Mouse (Mus musculus): Measurements from ENCODE around the gene A4gnt. TPM values are rescaled to one million over a fixed set of nuclear protein-coding genes. Genes with fewer than 3 reads are reported as not detected.

The A4gnt gene
- not detected in 2 replicates for polyA plus RNA-seq (2014; fragmentation: Nextera tagmentation; extraction: Ambion mirVana)

DNA sequence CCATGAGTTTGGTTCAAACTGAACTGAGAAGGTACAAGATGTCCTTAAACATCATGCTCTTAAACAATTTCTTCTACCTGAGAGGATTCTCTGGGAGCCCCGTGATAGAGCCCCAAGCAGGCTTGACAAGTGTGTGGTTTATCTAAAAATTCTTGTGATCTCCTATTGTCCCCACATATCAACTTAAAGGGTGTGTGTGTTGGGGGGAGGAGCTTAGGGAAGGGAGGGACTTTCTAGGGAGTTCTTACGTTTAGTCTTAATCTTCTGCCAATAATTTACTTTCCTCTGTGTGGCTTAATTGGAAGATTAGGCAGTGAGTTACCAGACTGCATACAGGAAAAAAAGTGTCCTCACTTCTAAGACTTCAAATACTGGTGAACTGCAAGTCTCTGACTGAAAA, at the start of gene A4gnt:
TSS of gene A4gnt (plus strand) at position 301 of the 400 bp plus-strand sequence.
- Histone ChIP-seq H3K4me2 (replicated peaks; ENCODE audit: low read depth, low read length) (no peak within 1 kb of the TSS), H3K9me3 (ENCODE audit: control insufficient read depth, low read length) (no peaks in the 10 kb centered on the region), H3K36me3 (ENCODE audit: control insufficient read depth, insufficient read depth, low read length) (no peaks in the 10 kb centered on the region), H3K27ac (ENCODE audit: low read depth, low read length) (no peak within 1 kb of the TSS), H3K4me1 (replicated peaks; ENCODE audit: control insufficient read depth, insufficient read depth, low read length) (no peaks in the 10 kb centered on the region), H3K27me3 (ENCODE audit: control insufficient read depth, insufficient read depth, low read length) (no peaks in the 10 kb centered on the region), H3K4me3 (ENCODE audit: low read depth, low read length) (no peak within 1 kb of the TSS), H3K9ac (ENCODE audit: low read depth, low read length) (no peak within 1 kb of the TSS)
- DNase-seq (ENCODE audit: low spot score) (no peak), ATAC-seq (ENCODE audit: low FRiP score) (no peak)
- 66% methylated on average over 2 of the region's 2 CpGs for WGBS

- WGBS = 31% methylated on average over 11 of the region's 11 CpGs
- no peak overlapping the region for H3K4me2 ChIP-seq (replicated peaks; ENCODE audit: low read depth, low read length)
- ATAC-seq (ENCODE audit: low FRiP score) (no peak), DNase-seq (ENCODE audit: low spot score) (peak; percentile 36)
- no peak overlapping the region for H3K27ac ChIP-seq (ENCODE audit: low read depth, low read length)
- no peaks in the 10 kb centered on the region for H3K27me3 ChIP-seq (ENCODE audit: control insufficient read depth, insufficient read depth, low read length)
- no peaks in the 10 kb centered on the region for H3K36me3 ChIP-seq (ENCODE audit: control insufficient read depth, insufficient read depth, low read length)
- no peaks in the 10 kb centered on the region for H3K4me1 ChIP-seq (replicated peaks; ENCODE audit: control insufficient read depth, insufficient read depth, low read length)
- H3K4me3 ChIP-seq (ENCODE audit: low read depth, low read length) = no peak overlapping the region
- H3K9ac ChIP-seq (ENCODE audit: low read depth, low read length) = no peak overlapping the region
- H3K9me3 ChIP-seq (ENCODE audit: control insufficient read depth, low read length) = no peaks in the 10 kb centered on the region
Observed at GRCm38 (mm10) chr9:99563714-99564113, 48.6 kb upstream of the A4gnt start.

GRCm38 (mm10) chr9:99568023-99568346, 44.3 kb upstream of the A4gnt start:
- no peaks in the 10 kb centered on the region for H3K36me3 ChIP-seq (ENCODE audit: control insufficient read depth, insufficient read depth, low read length)
- ATAC-seq (ENCODE audit: low FRiP score) (peak; percentile 72; the same call in 1 of the 2 replicates), DNase-seq (ENCODE audit: low spot score) (no peak)
- H3K27me3 ChIP-seq (ENCODE audit: control insufficient read depth, insufficient read depth, low read length) = no peaks in the 10 kb centered on the region
- H3K9me3 ChIP-seq (ENCODE audit: control insufficient read depth, low read length) = no peaks in the 10 kb centered on the region
- peak overlapping the region; percentile 88 for H3K27ac ChIP-seq (ENCODE audit: low read depth, low read length)
- H3K4me3 ChIP-seq (ENCODE audit: low read depth, low read length) = peak overlapping the region; percentile 87
- H3K4me2 ChIP-seq (replicated peaks; ENCODE audit: low read depth, low read length) = peak overlapping the region; percentile 59
- no peaks in the 10 kb centered on the region for H3K4me1 ChIP-seq (replicated peaks; ENCODE audit: control insufficient read depth, insufficient read depth, low read length)
- WGBS = 4% methylated on average over 15 of the region's 15 CpGs
- peak overlapping the region; percentile 85 for H3K9ac ChIP-seq (ENCODE audit: low read depth, low read length)

- ATAC-seq (ENCODE audit: low FRiP score) (peak; percentile 95), DNase-seq (ENCODE audit: low spot score) (peak; percentile 92)
- peak within 1 kb of the TSS; percentile 88 for H3K27ac ChIP-seq (ENCODE audit: low read depth, low read length)
- no peaks in the 10 kb centered on the region for H3K4me1 ChIP-seq (replicated peaks; ENCODE audit: control insufficient read depth, insufficient read depth, low read length)
- peak within 1 kb of the TSS; percentile 85 for H3K9ac ChIP-seq (ENCODE audit: low read depth, low read length)
- no peaks in the 10 kb centered on the region for H3K36me3 ChIP-seq (ENCODE audit: control insufficient read depth, insufficient read depth, low read length)
- under 1% methylated on average over 70 of the region's 70 CpGs for WGBS
- no peaks in the 10 kb centered on the region for H3K9me3 ChIP-seq (ENCODE audit: control insufficient read depth, low read length)
- H3K4me3 ChIP-seq (ENCODE audit: low read depth, low read length) = peak within 1 kb of the TSS; percentile 87
- peak within 1 kb of the TSS; percentile 59 for H3K4me2 ChIP-seq (replicated peaks; ENCODE audit: low read depth, low read length)
- no peaks in the 10 kb centered on the region for H3K27me3 ChIP-seq (ENCODE audit: control insufficient read depth, insufficient read depth, low read length)
Observed at GRCm38 (mm10) chr9:99568347-99569070, 43.8 kb upstream of the A4gnt start, which contains the start of gene Armc8. TSS of gene Armc8 (minus strand) at chr9:99568899.

- Histone ChIP-seq H3K4me2 (replicated peaks; ENCODE audit: low read depth, low read length) (peak overlapping the region; percentile 47), H3K9ac (ENCODE audit: low read depth, low read length) (peak overlapping the region; percentile 35; the same call in 1 of the 2 replicates), H3K27me3 (ENCODE audit: control insufficient read depth, insufficient read depth, low read length) (no peaks in the 10 kb centered on the region), H3K4me1 (replicated peaks; ENCODE audit: control insufficient read depth, insufficient read depth, low read length) (no peaks in the 10 kb centered on the region), H3K36me3 (ENCODE audit: control insufficient read depth, insufficient read depth, low read length) (no peaks in the 10 kb centered on the region), H3K27ac (ENCODE audit: low read depth, low read length) (peak overlapping the region; percentile 88; the same call in 1 of the 2 replicates), H3K9me3 (ENCODE audit: control insufficient read depth, low read length) (no peaks in the 10 kb centered on the region), H3K4me3 (ENCODE audit: low read depth, low read length) (peak overlapping the region; percentile 87)
- peak; percentile 61; the same call in 1 of the 2 replicates for ATAC-seq (ENCODE audit: low FRiP score)
- DNase-seq (ENCODE audit: low spot score) = no peak
- WGBS = 2% methylated on average over 9 of the region's 9 CpGs
Observed at GRCm38 (mm10) chr9:99569071-99569397, 43.3 kb upstream of the A4gnt start.

GRCm38 (mm10) chr9:99575677-99576480, 36.4 kb upstream of the A4gnt start, which contains the start of gene Dbr1:
TSS of gene Dbr1 (plus strand) at chr9:99575799.
- WGBS = under 1% methylated on average over 56 of the region's 57 CpGs

DNA sequence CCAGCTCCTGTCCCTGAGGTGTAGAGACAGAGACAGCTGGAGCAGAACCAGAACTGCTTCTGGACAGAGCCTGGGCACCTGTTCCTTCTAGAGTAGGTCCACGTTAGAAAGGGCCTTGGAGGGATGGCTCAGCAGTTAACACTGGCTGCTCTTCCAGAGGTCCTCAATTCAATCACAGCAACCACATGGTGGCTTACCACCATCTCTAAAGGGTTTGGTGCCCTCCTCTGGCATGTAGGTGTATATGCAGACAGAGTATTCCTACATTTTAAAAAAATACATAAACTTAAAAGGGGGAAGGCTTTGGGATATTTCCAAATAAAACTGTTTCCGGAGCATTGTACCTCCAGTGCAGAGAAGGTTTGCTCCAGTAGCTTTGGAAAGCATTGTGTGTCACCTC, 31.6 kb upstream of the A4gnt start:
- no peak overlapping the region for H3K4me3 ChIP-seq (ENCODE audit: low read depth, low read length)
- no peaks in the 10 kb centered on the region for H3K9me3 ChIP-seq (ENCODE audit: control insufficient read depth, low read length)
- H3K4me1 ChIP-seq (replicated peaks; ENCODE audit: control insufficient read depth, insufficient read depth, low read length) = no peaks in the 10 kb centered on the region
- no peaks in the 10 kb centered on the region for H3K27me3 ChIP-seq (ENCODE audit: control insufficient read depth, insufficient read depth, low read length)
- ATAC-seq (ENCODE audit: low FRiP score) = no peak
- peaks cover 6% of the 10 kb centered on the region; the same call in 1 of the 2 replicates for H3K36me3 ChIP-seq (ENCODE audit: control insufficient read depth, insufficient read depth, low read length)
- H3K27ac ChIP-seq (ENCODE audit: low read depth, low read length) = no peak overlapping the region
- H3K4me2 ChIP-seq (replicated peaks; ENCODE audit: low read depth, low read length) = no peak overlapping the region
- 61% methylated on average over 2 of the region's 2 CpGs for WGBS
- no peak overlapping the region for H3K9ac ChIP-seq (ENCODE audit: low read depth, low read length)
- DNase-seq (ENCODE audit: low spot score) = peak; percentile 60

More at GRCm38 (mm10) chr9:99575677-99576480, 36.4 kb upstream of the A4gnt start, which contains the start of gene Dbr1:
- Histone ChIP-seq H3K27me3 (ENCODE audit: control insufficient read depth, insufficient read depth, low read length) (no peaks in the 10 kb centered on the region), H3K4me1 (replicated peaks; ENCODE audit: control insufficient read depth, insufficient read depth, low read length) (no peaks in the 10 kb centered on the region), H3K9me3 (ENCODE audit: control insufficient read depth, low read length) (no peaks in the 10 kb centered on the region), H3K4me2 (replicated peaks; ENCODE audit: low read depth, low read length) (peak within 1 kb of the TSS; percentile 58), H3K36me3 (ENCODE audit: control insufficient read depth, insufficient read depth, low read length) (no peaks in the 10 kb centered on the region), H3K27ac (ENCODE audit: low read depth, low read length) (peak within 1 kb of the TSS; percentile 19; the same call in 1 of the 2 replicates), H3K4me3 (ENCODE audit: low read depth, low read length) (peak within 1 kb of the TSS; percentile 73), H3K9ac (ENCODE audit: low read depth, low read length) (peak within 1 kb of the TSS; percentile 82)
- peak; percentile 95 for ATAC-seq (ENCODE audit: low FRiP score)
- DNase-seq (ENCODE audit: low spot score) = peak; percentile 93

- H3K4me2 ChIP-seq (replicated peaks; ENCODE audit: low read depth, low read length) = no peak overlapping the region
- no peak for ATAC-seq (ENCODE audit: low FRiP score)
- H3K27me3 ChIP-seq (ENCODE audit: control insufficient read depth, insufficient read depth, low read length) = no peaks in the 10 kb centered on the region
- peaks cover 4% of the 10 kb centered on the region; the same call in 1 of the 2 replicates for H3K36me3 ChIP-seq (ENCODE audit: control insufficient read depth, insufficient read depth, low read length)
- WGBS = 29% methylated on average over 8 of the region's 8 CpGs
- H3K27ac ChIP-seq (ENCODE audit: low read depth, low read length) = no peak overlapping the region
- DNase-seq (ENCODE audit: low spot score) = peak; percentile 75
- H3K9ac ChIP-seq (ENCODE audit: low read depth, low read length) = no peak overlapping the region
- no peaks in the 10 kb centered on the region for H3K4me1 ChIP-seq (replicated peaks; ENCODE audit: control insufficient read depth, insufficient read depth, low read length)
- no peaks in the 10 kb centered on the region for H3K9me3 ChIP-seq (ENCODE audit: control insufficient read depth, low read length)
- H3K4me3 ChIP-seq (ENCODE audit: low read depth, low read length) = no peak overlapping the region
Observed at GRCm38 (mm10) chr9:99587505-99588202, 24.6 kb upstream of the A4gnt start.

Measured in hindbrain, embryonic 11.5 days (tissue).